Mouse (Mus musculus) megakaryocyte, adult 5-6 weeks (primary cell): ENCODE measurements around the gene Rhog. TPM values are rescaled to one million over a fixed set of nuclear protein-coding genes. Genes with fewer than 3 reads are reported as not detected.
"Not testable (repeated sequence)": the region's sequence is repeated elsewhere in the genome, so short reads cannot be mapped to it uniquely, and the experiment has no call there.

ENCODE experiments used
- ATAC-seq: 2 replicates; pipeline ENCODE4 v1.8.0; 2016; ENCODE audit warnings: mild to moderate bottlenecking, inconsistent platforms; ENCODE audit not compliant: poor library complexity, severe bottlenecking
- total RNA-seq, 2 experiments: library from RNA; stranded (forward) in 1 of 2; stranded (reverse) in 1 of 2; fragments of 153-499, 151-499 nt in 1 of 2; fragments of 221-1000, 200-1000 nt in 1 of 2; gene quantifications; 2 replicates each; pipeline versions ENCODE4 v1.2.3 to v1.2.4; 2015 to 2017

The Rhog gene
- total RNA-seq (2015): 359 and 397 TPM in 2 replicates
- total RNA-seq (2017): 89.0 and 112 TPM in 2 replicates

DNA sequence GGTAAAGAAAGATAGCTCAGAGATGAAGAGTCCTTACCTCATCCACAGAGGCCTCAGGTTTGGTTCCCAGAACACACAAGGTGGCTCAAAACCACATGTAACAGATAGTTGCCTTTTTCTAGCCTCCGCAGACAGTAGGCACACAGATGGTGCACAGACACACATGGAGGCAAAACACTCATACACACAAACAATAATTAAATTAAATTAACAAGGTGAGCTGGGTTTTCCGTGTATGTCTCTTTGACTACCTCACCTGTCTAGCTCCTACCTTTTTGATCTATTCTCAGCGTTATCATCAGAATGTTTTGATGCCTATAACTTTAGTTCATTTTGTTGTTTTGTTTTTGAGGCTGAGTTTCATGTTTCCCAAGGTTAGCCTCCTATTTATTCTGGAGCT, at the start of gene Rhog:
Rhog (minus strand) TSS at position 101 of the 400 bp plus-strand sequence.
- ATAC-seq: no peak

DNA sequence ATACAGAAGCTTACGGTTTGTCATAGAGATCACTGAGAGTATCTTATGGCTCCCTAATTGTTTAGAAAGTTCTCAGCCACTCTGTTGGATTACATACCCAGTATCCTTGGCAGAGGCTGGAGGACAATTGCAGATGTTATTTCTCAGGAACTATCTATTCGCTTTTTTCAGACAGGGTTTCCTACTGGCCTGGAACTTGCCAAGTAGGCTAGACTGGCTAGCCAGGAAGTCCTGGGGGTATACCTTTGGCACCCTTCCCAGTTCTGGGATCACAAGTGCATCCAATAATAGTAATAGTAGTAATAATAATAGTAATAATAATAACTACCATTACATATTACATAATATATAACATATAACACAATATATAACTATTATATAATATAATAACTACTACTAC, 49.7 kb upstream of the Rhog start:
- ATAC-seq: no peak

DNA sequence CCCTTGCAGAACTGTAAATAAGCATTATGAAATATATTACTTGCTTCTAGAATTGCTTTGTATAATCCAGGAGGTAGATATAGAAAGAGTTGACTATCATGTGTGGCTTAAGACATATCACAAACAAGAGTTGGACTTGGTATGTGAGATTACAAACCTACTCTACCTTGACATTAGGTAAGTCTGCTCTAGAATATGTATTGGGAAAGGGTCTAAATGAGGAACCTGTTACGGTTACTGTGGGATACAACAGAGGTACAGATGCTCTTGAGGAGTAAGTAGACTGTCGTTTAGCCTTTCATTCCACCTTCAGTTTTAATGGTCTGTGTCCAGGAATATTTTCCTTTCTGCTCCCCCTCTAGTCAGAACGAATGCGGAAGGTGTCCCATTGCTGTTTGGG, 46.6 kb upstream of the Rhog start:
- peak; percentile 79 for ATAC-seq

DNA sequence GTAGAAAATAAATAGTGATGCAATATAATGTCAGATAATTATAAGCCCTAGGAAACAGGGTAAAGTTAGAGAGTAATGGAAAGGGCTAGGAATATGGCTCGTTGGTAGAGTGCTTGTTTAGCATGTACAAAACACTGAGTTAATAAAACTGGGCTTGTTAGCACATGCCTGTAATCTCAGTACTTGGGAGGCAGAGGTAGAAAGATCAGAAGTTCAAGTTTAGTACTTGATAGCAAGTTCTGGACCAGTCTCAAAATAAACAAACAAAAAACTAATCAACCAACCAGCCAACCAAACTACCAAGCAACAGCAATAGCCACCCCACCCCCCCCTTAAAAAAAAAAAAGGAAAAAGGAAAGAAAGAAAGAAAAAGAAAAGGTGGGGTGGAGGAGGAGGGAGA, 44.9 kb upstream of the Rhog start:
- no peak for ATAC-seq

DNA sequence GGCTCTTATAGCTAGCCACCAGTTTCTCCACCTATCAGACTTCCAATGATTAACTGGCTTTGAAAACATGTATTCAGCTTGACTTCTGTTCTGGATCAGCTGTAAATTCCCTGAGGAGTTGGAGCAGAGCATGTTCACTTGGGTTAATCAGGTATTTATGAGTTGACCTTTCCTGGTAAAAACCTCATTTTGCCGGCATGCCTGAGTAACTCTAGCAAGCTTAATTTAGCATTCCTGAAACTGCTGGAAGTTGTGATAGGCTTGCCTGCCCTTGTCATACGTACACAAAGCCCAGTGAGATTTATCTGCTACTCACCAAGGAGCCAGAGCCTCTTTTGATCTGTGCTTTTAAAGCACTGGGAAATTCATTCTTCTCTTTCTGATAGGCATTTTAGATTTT, 37.4 kb upstream of the Rhog start:
- no peak for ATAC-seq

DNA sequence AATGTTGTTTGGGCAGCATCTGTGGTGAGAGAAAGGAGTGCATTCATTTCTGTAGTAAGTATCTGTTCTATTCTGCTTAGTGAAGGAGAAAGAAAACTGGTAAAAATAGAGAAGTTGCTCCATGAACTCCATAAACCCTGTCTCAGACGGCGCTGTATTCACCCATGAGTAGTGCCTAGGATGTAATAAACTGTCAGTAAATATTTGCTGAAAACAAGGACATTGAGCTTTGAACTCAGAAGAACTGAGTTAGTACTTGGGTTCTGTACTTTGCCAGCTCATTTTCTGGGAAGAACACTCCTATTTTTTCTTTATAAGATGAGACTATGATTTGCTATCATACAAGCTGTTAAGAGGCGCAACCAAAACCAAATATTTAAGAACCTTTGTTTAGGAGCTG, 36.4 kb upstream of the Rhog start:
- no peak for ATAC-seq

DNA sequence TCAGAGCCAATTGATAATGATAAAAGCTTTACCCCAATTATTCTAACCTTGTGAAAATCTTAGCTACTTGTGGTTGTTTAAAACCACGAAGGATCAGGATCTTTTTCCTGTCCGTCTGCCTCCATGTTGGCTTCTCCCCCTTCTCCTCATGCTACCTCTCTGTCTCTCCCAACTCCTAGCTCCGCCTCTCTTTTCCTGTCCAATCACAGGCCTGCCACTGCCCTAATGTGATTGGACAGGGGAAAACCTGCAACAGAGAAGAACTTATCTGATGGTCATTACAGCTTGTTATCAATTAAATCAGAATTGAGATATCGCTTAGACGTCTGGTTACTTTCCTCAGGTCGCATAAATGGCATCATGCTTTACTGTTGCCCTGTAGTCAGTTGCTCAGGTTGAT, 33.6 kb upstream of the Rhog start:
- no peak for ATAC-seq

DNA sequence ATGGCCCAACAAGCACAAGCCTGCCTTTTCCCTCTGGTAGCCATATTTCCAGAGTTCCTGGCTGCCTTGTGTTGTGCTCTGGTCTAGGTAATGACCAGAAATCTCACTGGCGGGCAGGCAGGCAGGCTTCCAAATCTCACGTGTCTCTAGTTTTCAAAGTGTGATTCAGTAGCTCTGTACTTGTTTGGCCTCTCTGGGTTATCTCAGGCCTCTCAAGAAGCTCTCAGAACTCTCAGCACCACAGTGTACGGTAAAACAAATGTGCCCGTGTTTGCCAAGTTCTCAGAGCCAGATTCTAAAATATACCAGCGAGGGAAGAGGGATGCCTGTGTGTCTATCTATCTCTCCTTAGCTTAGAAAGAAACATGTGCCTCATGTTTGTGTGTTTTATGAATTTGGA, 26.4 kb upstream of the Rhog start:
- ATAC-seq: no peak

DNA sequence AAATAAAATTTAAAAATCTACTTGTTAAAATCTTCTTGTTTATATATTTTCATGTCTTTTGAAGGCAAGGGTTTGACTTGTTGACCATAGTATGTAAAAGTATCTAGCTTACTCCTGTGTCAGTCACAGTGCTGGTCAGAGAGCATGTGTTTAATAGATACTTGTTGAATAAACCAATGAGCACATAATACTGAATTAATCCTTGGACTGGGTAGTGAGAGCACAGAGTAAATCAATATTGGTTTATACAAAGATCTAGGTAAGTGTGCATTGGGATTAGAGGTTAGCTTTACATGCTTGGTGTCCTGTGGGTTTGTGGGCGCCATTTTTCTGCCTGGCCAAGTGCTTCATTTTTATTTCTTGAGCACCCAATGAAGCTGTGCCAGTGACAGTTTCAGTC, 25.5 kb upstream of the Rhog start:
- no peak for ATAC-seq

DNA sequence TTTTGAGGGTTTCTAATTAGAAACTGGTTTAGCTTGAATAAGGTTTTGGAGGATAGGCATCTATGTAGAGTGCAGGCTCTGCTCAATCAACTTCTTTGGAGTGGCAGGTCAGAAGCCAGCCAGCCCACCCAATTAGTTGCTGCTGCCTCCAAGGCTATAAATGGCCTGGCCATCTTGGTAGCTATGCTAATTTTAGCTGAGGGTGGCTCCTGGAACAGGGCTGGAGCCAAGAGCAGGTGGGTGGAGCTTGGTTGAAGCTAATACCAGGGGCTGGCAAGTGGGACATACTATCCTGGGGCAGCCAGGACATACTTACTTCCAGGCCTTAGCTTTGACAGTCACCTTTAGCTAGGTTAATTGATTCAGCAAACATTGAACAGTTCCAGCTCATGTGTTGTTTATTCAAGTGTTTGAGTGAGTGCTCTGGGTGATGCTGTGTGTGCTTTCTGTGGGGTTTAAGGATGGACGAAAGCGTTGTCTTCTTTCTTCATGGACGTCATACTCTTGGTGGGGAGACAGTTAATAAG, 16.6 kb upstream of the Rhog start:
- ATAC-seq: no peak

DNA sequence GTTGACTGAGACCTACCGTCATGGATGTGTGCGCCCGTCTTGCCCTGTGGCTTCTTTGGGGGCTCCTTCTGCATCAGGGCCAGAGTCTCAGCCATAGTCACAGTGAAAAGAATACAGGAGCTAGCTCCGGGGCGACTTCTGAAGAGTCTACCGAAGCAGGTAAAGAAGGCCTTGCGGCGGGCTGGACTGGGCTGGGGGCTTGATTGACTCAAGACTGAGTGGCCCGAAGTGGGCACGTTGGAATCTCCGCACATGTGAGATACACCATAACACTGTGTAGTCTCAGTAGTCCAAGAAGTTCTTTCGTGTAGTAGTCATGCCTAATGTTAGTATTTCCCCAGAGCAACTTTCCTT, 12.5 kb upstream of the Rhog start:
- ATAC-seq: no peak

DNA sequence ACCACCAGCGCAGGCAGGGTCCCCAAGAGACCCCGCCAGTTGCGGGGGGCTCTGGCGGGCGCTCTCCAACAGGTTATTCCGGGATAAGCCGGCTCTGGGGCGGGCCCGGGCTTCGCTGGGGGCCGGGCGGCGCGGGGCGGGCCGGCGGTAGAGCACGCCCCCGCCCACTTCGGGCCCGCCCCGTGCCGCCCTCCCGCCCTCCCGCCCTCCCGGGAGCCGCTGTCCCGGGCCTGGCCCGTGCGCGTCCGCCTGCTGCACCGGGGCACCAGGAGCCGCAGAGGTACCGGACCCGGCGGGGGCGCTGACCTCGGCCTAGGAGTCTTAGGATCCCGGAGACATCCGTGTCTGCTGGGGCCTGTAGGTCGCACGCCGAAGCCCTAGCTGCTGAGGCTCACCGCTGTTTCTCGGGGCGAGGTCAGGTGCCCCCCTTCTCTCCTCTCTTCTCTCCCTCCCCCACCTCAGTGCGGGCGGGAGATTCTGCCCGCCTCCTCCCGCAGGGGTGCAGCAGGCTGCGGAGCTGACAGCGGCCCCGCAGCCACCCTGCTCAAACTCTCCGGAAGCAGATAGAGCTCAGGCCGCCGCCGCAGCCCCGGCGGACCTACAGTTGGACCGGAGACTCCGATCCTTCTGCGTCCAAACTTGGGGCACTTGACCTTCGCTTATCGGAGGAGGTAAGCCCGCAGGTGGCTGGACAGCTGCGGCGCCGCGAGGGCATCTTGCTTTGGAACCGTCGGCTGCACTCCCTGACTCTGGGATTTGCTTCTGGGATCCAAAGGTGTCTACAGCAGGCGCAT, 11.9 kb upstream of the Rhog start, which contains the start of gene Stim1:
Stim1 (plus strand) TSS at position 206 of the 794 bp plus-strand sequence.
- peak; percentile 26 for ATAC-seq

DNA sequence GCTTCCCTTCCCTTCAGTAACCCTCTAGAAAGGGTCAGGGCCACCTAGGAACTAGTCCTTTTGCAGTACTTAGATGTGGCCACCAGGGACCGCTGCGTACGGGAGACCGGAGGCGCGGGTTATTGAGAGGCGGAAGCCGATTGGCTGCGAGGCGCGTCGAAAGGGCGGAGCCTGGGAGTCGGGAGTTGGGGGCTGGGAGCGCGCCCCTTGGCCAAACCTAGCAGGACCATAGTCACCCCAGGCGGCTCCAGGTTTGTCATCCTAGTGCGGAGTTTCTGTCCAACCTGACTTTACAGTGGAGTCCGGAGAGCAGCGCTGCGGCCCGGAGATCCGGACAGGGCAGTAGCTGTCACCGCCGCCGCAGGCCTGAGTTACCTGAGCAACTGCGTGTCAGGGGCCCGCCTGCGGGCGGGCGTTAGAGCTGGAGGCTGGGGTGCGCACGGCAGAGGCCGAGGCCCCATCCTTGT, 11.3 kb upstream of the Rhog start:
- peak; percentile 76 for ATAC-seq

DNA sequence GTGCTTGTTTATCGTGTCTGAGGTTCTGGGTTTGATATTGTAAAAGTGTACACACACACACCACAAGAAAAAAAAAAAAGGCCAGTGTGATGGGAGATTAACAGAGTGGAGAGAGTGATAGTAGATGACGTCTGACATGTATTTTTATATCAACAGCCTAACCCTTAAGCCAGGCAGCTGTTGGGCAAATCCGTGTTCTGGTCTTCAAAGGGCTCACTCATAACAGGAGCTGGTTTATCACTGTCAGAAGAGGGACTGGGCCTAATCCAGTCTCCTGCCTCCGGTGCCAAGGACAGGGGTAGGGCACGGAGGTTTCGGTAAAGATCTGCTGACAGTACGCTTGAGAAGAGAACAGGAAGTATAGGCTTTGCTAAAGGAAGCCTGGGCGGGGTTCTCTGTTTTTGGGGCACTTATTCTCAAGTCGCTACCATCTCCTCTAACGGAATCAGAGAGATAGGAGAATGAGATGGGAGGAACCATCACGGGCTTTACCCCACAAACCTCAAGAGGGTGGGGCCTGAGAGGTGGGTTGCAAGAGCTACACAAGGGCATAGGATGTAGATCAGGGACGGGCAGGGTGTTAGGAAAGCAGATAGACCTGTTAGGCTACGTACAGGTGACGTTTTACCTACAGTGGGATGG, 10.7 kb upstream of the Rhog start:
- ATAC-seq: peak; percentile 61

DNA sequence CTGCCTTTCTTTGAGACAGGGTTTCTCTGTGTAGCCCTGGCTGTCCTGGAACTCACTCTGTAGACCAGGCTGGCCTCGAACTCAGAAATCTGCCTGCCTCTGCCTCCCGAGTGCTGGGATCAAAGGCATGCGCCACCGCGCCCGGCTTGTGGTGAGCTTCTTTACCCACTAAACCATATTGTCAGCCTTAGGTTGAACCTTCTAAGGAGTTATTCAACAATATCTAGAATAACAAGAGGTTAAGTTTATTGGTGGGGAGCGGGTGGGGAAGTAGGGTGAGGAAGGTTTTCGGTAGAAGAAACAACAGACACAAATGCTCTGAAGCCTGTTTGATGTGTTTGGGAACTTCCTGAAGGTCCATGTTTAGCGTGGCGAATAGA, 10.2 kb upstream of the Rhog start:
- ATAC-seq: not testable (repeated sequence)

DNA sequence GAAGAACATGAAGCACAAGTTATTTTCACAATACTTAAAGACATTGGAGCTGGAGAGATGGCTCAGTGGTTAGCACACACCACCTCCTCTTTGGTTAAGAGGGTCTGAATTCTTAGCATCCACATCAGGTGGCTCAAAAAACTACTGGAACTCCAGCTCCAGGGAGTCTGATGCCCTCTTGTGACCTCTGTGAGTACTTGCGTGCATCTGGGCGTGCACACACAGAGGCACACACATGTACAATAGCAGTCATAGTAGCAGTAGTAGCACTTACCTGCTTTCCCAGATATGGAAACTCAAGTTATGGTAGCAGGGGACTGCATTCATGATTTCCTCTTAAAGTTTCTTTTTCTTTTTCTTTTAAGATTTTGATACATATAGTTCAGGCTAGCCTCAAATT, 7.2 kb upstream of the Rhog start:
- no peak for ATAC-seq

DNA sequence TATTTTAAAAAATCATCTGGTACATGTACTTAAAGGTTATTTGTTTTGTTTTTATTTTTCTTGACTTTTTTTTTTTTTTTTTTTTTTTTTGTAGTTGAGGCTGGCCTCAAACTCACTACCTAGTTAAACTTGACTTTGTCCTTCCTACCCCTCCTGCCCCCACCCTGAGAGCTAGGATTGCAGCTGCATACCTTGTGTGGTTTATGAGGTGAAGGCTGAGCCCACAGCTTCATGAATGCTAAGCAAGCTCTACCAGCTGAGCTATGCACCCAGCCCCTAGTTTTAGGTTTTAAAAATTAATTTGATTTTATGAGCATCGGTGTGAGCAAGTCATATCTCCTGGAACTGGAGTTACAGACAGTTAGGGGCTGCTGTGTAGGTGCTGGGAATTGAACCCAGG, 4.7 kb upstream of the Rhog start:
- ATAC-seq: no peak

DNA sequence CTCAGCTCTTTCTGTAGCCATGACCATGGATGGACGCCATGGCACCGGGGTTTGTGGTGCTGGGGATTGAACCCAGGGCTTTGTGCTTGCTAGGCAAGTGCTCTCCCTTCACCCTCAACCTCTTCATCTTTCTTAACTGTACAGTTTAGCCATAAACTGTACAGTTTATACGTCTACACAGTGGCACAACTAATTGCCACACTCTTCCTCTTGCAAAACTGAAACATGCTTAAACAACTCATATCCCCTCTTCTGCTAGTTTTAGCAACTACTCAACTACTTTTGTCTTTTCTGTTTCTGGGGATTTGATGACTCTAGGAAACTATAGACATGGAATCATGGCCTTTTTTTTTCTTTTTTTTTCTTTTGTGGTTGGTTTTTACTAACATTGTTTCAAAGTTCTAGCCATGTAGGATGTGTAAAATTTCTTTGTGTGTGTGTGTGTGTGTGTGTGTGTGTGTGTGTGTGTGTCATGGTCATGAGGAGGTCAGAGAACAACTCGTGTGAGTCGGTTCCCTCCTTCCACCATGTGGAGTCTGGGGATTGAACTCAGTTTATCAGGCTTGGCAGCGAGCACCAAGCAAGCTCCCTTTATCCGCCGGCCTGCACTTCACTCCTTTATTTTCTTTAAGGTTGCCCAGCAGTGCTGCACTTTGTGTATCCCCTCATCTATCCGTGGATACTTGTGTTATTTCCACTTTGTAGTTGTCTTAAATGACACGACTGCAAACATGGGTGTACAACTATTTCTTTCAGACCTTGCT, 4.0 kb upstream of the Rhog start:
- peak; percentile 77 for ATAC-seq

DNA sequence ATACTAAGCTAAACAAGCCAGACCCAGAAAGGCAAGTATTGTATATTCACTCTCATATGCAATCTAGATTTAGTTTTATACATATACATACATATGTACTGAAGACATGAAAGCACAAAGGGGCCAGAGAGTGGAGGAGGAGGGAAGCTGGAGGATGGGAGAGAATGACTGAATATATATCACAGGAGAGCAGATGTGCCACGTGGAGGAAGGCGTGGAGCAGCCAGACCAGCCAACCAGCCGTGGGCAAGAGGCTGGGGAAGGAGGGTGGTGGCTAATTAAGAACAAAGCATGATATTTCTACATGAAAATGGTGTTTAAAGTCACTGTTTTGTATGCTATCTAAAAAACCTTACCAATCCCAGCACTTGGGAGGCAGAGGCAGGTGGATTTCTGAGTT, 2.9 kb upstream of the Rhog start:
- ATAC-seq: no peak

DNA sequence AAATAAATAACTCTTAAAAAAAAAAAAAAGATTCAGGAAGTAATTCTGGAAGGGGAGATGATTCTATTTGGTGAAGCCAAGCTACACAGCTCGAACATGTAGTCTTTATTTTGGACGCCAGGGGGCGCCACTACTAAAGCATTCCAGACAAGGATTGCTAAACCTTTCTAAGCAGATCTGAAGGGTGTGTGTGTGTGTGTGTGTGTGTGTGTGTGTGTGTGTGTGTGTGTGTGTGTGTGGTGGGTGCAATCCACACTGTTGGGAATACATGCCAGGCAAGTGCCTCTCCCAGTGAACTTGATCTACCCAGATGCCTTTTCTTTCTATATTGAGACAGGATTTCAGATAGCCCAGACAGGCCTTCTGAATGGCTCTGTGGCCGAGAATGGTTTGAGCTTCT, 2.3 kb upstream of the Rhog start:
- ATAC-seq: peak; percentile 84

DNA sequence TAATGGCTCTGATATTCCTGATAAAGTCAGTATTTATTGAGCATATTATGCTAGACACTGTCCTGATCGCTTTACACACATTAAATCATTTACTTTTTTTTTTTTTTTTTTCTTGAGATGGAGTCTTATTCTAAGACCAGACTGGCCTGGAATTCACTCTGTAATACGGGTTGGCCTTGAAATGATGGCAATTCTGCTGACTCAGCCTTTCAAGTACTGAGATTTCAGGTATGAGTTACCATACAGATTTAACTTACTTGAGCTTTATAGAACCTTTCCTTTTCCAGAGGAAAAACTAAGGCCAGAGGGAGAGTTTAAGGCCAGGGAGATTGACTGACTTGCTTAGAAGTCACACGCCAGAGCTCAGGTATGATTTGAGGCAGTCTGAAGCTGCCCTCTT, 782 bp upstream of the Rhog start:
- ATAC-seq: no peak

DNA sequence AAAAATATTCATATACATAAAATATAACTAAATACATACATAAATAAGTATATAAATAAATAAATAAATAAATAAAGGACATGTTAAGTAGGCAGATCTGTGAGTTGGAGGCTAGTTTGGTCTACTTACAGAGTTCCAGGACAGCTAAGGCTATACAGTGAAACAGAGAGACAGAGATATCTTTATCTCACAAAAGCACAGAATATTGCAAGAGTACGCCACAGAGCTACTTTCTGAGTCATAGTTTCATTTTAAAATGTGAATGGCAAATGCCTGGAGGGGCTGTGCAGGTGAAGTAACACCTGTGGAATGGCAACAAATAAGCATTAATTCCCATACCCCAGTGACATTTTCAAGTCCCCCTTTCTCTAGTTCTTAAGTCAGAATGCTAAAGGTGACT, 2.2 kb downstream of the Rhog start:
- ATAC-seq: no peak
